Mouse (Mus musculus) C2C12 (cell line): Measurements from ENCODE around the gene Otud4.

ENCODE experiments used
- CEBPB ChIP-seq: IDR thresholded peaks from one replicate; pipeline ENCODE4 v1.6.1; 2011; ENCODE audit warnings: low read depth, mild to moderate bottlenecking, control low read depth, moderate library complexity
- CTCF ChIP-seq: IDR thresholded peaks from one replicate; pipeline ENCODE4 v1.5.1; 2011; ENCODE audit not compliant: control insufficient read depth, insufficient read depth, insufficient read length
- MAX ChIP-seq: IDR thresholded peaks from one replicate; pipeline ENCODE4 v1.6.1; 2011; ENCODE audit warnings: mild to moderate bottlenecking, control low read depth
- MYOD1 ChIP-seq: IDR thresholded peaks from one replicate; pipeline ENCODE4 v1.6.1; 2011; ENCODE audit warnings: low read depth; ENCODE audit not compliant: control insufficient read depth, insufficient read length
- USF1 ChIP-seq: IDR thresholded peaks from one replicate; pipeline ENCODE4 v1.6.1; 2011; ENCODE audit warnings: low read depth, mild to moderate bottlenecking, control low read depth, moderate library complexity

GRCm38 (mm10) chr8:79653736-79654135 lies 14.3 kb downstream of the Otud4 start:
- no peak for TF ChIP-seq CTCF
- no peak for TF ChIP-seq CEBPB
- no peak for TF ChIP-seq USF1
- TF ChIP-seq MYOD1 = no peak
- TF ChIP-seq MAX = no peak
